Mouse (Mus musculus): Measurements from ENCODE around the gene Spn. TPM values are rescaled to one million over a fixed set of nuclear protein-coding genes. Genes with fewer than 3 reads are reported as not detected.
"Not testable (repeated sequence)": the region's sequence is repeated elsewhere in the genome, so short reads cannot be mapped to it uniquely, and the experiment has no call there.

The Spn gene
- polyA plus RNA-seq, 1 experiment from 2014 or later, result 0.13 TPM

DNA sequence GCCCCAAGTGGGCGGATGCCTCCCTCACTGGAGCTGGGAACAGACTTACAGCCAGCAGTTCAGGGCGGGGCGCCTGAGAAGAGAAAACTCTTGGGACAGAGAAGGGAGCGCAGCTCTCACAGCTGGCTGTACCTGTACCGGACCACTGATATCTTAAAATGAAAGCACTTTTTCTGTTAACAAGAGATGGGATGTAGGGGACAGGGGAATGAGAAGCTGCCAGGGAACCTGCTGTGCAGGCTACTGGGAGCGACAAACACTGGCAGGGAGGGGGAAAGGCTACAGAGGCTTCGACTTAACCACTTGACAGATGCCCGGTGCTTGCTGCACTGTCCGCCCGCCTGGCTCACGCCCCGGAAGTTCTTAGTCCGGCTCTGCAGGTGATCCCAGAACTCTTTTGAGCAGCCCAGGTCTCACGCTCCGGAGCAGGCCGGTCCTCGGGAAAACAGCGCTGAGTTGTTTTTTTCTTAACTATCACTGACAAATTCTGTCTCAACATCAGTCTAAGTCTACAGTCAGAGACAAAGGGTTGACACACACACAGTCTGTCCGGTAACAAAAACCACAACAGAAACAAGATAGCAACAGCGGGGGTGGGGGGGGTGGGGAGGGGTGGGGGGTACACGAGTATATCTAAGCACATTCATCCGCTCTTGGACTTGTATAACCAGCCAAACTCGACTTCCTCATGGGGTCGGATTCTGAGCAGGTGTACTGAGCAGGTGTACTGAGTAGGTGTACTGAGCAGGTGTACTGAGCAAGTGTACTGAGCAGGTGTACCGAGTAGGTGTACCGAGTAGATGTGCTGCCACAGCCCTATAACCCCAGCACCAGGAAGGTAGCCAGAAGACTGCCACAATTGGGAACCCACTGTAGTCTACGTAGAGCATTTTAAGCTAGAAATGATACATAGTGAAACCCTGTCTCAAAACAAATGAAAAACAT, 48.5 kb downstream of the Spn start:
- H3K9me3 ChIP-seq (ENCODE audit: control insufficient read depth), result no peaks in the 10 kb centered on the region
- no peaks in the 10 kb centered on the region for H3K27me3 ChIP-seq (replicated peaks; ENCODE audit: control insufficient read depth, insufficient read depth, low read length)
- no peaks in the 10 kb centered on the region for H3K36me3 ChIP-seq (ENCODE audit: control insufficient read depth, insufficient read depth)
- peak overlapping the region; percentile 56 for H3K4me2 ChIP-seq (replicated peaks; ENCODE audit: low read depth)
- no peaks in the 10 kb centered on the region for H3K4me1 ChIP-seq (replicated peaks; ENCODE audit: control insufficient read depth, insufficient read depth, low read length)
- ATAC-seq, result no peak
- no peak overlapping the region for H3K9ac ChIP-seq (ENCODE audit: low read depth, low read length)
- no peak overlapping the region for H3K27ac ChIP-seq (ENCODE audit: low read depth, low read length)
- WGBS, result 19% methylated on average over 27 of the region's 27 CpGs
- H3K4me3 ChIP-seq (ENCODE audit: low read depth, low read length), result no peak overlapping the region
- TF ChIP-seq CTCF (IDR thresholded peaks at IDR 0.05; ENCODE audit: low read depth), result no peak

DNA sequence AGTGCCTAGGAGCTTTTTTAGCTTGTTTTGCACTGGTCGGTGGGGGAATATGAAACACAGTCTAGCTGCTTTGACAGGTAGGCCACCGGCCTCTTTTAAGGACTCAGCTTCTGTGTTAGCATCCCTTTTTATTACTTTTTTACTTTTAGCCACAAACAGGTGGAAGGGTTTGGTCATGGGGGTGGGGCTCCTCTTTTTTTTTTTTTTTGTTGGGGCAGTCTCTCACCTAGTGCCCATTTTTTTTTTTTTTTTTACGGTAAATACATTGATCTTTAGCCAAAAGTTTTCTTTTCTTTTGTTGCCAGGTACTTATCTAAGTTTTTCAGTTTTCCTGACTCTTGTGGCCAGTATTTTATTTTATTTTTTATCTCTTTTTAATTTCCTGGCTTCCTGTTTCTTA, 49.5 kb downstream of the Spn start:
- 84% methylated on average over 3 of the region's 3 CpGs for WGBS
- H3K4me3 ChIP-seq (ENCODE audit: low read depth, low read length), result no peak overlapping the region
- no peak overlapping the region for H3K27ac ChIP-seq (ENCODE audit: low read depth, low read length)
- H3K4me1 ChIP-seq (replicated peaks; ENCODE audit: control insufficient read depth, insufficient read depth, low read length), result no peaks in the 10 kb centered on the region
- no peaks in the 10 kb centered on the region for H3K27me3 ChIP-seq (replicated peaks; ENCODE audit: control insufficient read depth, insufficient read depth, low read length)
- no peaks in the 10 kb centered on the region for H3K36me3 ChIP-seq (ENCODE audit: control insufficient read depth, insufficient read depth)
- no peak overlapping the region for H3K9ac ChIP-seq (ENCODE audit: low read depth, low read length)
- ATAC-seq, result no peak
- H3K9me3 ChIP-seq (ENCODE audit: control insufficient read depth), result no peaks in the 10 kb centered on the region
- no peak for TF ChIP-seq CTCF (IDR thresholded peaks at IDR 0.05; ENCODE audit: low read depth)
- H3K4me2 ChIP-seq (replicated peaks; ENCODE audit: low read depth), result no peak overlapping the region

DNA sequence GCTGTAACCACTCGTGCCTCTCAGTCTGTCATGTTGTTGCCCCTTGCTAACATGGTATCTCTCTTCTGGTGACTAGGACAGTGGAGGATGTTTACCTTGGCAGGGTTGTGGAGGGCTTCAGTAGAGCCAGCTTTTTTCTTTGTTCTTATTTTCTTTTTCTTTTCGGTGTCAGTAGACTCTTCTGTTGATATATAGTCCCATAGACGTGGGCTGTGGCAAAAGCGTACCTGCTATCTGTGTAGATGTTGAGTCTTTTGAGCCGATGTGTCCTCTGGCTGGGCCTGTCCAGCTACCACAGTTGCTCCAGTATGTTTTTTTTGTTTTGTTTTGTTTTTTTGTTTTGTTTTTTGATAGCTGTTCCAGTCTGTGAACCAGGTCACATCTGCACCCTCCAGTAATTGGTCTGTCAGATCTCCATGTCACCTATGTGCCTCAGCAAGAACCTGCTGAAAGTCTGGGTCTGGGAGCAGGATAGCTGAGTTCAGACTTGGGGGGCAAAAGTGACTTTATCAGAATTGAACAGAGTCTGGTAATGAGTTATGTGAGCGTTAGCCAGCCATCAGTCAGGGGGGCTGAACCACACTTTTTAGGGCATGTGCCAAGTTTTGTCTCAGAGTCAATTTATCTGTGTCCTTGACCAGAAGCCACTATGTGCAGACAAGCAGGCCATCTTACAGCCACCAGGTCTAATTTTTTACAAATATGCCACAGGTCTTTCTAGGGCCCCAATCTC, 50.2 kb downstream of the Spn start, which contains the start of gene Zg16:
Gene Zg16 (minus strand): TSS at position 51 of the 733 bp plus-strand sequence.
- ATAC-seq; H3K9me3 ChIP-seq (ENCODE audit: control insufficient read depth); H3K4me2 ChIP-seq (replicated peaks; ENCODE audit: low read depth): not testable (repeated sequence)

DNA sequence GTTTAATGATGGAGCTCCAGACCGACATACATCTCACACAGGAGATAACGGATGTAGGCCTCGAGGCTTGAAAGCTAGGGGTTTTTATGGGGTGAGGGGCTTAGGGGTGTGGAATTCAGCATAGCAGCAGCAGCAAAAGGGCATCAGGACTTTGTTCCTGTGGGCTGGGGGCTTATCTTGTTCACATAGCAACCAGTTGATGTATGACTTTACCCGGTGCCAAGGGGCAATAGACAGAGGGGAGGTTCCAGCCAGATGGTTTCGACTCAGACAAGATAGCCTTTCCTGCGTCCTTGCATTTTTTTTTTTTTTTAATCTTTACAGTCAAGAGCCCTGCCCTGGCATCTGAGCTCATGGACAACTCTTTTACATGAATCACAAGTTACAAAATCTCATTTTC, 51.9 kb downstream of the Spn start:
- WGBS, result 34% methylated on average over 6 of the region's 6 CpGs
- H3K27ac ChIP-seq (ENCODE audit: low read depth, low read length); H3K4me3 ChIP-seq (ENCODE audit: low read depth, low read length); H3K27me3 ChIP-seq (replicated peaks; ENCODE audit: control insufficient read depth, insufficient read depth, low read length); H3K9ac ChIP-seq (ENCODE audit: low read depth, low read length); H3K9me3 ChIP-seq (ENCODE audit: control insufficient read depth); H3K4me2 ChIP-seq (replicated peaks; ENCODE audit: low read depth); H3K36me3 ChIP-seq (ENCODE audit: control insufficient read depth, insufficient read depth); ATAC-seq; H3K4me1 ChIP-seq (replicated peaks; ENCODE audit: control insufficient read depth, insufficient read depth, low read length): not testable (repeated sequence)

More for the DNA sequence above, 50.2 kb downstream of the Spn start, which contains the start of gene Zg16:
- not testable (repeated sequence) for H3K36me3 ChIP-seq (ENCODE audit: control insufficient read depth, insufficient read depth); H3K9ac ChIP-seq (ENCODE audit: low read depth, low read length); H3K27me3 ChIP-seq (replicated peaks; ENCODE audit: control insufficient read depth, insufficient read depth, low read length); H3K27ac ChIP-seq (ENCODE audit: low read depth, low read length); H3K4me3 ChIP-seq (ENCODE audit: low read depth, low read length); H3K4me1 ChIP-seq (replicated peaks; ENCODE audit: control insufficient read depth, insufficient read depth, low read length)
- WGBS, result 82% methylated on average over 6 of the region's 6 CpGs

DNA sequence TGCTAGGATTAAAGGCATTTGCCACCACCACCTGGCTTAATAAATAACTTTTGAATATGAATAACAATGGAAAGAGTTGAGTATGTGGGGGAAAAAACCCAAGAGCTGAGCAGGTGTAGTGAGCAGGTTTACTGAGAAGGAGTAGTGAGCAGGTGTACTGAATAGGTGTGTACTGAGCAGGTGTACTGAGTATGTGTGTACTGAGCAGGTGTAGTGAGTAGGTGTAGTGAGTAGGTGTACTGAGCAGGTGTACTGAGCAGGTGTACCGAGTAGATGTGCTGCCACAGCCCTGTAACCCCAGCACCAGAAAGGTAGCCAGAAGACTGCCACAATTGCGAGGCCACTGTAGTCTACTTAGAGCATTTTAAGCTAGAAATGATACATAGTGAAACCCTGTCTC, 52.8 kb downstream of the Spn start:
- H3K4me2 ChIP-seq (replicated peaks; ENCODE audit: low read depth), result no peak overlapping the region
- H3K4me3 ChIP-seq (ENCODE audit: low read depth, low read length), result no peak overlapping the region
- no peak overlapping the region for H3K9ac ChIP-seq (ENCODE audit: low read depth, low read length)
- no peak for TF ChIP-seq CTCF (IDR thresholded peaks at IDR 0.05; ENCODE audit: low read depth)
- ATAC-seq, result 0 out of 2 replicates have a peak, but pooled peaks have one; percentile 41
- 70% methylated on average over 2 of the region's 2 CpGs for WGBS
- H3K9me3 ChIP-seq (ENCODE audit: control insufficient read depth), result no peaks in the 10 kb centered on the region
- H3K36me3 ChIP-seq (ENCODE audit: control insufficient read depth, insufficient read depth), result no peaks in the 10 kb centered on the region
- H3K4me1 ChIP-seq (replicated peaks; ENCODE audit: control insufficient read depth, insufficient read depth, low read length), result no peaks in the 10 kb centered on the region
- H3K27ac ChIP-seq (ENCODE audit: low read depth, low read length), result no peak overlapping the region
- H3K27me3 ChIP-seq (replicated peaks; ENCODE audit: control insufficient read depth, insufficient read depth, low read length), result no peaks in the 10 kb centered on the region

DNA sequence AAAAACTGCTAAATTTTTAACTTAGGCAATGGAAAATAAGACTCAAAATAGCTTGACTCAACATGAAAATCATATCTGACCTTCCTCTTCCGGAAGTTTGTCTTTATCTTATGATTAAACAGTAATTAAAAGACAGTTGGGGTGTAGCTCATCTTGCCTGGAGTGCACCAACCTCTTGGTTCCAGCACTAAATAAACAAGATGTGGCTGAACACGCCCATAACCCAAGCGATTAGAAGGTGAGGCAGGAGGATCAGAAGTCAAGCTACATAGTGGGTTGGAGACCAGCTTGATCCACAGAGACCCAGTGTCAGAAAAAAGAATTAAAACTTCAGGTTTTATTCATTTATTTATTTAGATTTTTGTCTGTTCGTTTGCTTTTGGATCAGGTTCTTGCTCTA, 53.9 kb downstream of the Spn start:
- H3K9me3 ChIP-seq (ENCODE audit: control insufficient read depth), result no peaks in the 10 kb centered on the region
- no peak overlapping the region for H3K9ac ChIP-seq (ENCODE audit: low read depth, low read length)
- H3K27me3 ChIP-seq (replicated peaks; ENCODE audit: control insufficient read depth, insufficient read depth, low read length), result no peaks in the 10 kb centered on the region
- no peak for ATAC-seq
- WGBS, result 55% methylated on average over 4 of the region's 4 CpGs
- TF ChIP-seq CTCF (IDR thresholded peaks at IDR 0.05; ENCODE audit: low read depth), result no peak
- no peak overlapping the region for H3K27ac ChIP-seq (ENCODE audit: low read depth, low read length)
- no peaks in the 10 kb centered on the region for H3K4me1 ChIP-seq (replicated peaks; ENCODE audit: control insufficient read depth, insufficient read depth, low read length)
- H3K4me2 ChIP-seq (replicated peaks; ENCODE audit: low read depth), result no peak overlapping the region
- no peaks in the 10 kb centered on the region for H3K36me3 ChIP-seq (ENCODE audit: control insufficient read depth, insufficient read depth)
- no peak overlapping the region for H3K4me3 ChIP-seq (ENCODE audit: low read depth, low read length)

Data from intestine, postnatal 0 days (tissue).